Mouse (Mus musculus) liver, embryonic 15.5 days (tissue): ENCODE measurements around the gene Cd22. TPM values are rescaled to one million over a fixed set of nuclear protein-coding genes. Genes with fewer than 3 reads are reported as not detected.

Experiments used
- ATAC-seq: fragments of 200-750 bp; cut with Nextera tagmentation; 2 replicates; pipeline ENCODE4 v1.8.0; 2017; ENCODE audit warnings: moderate number of reproducible peaks, mild to moderate bottlenecking, moderate library complexity; ENCODE audit not compliant: insufficient read depth
- H3K27ac ChIP-seq: fragments of 300-500 bp; sonication (generic); replicated peaks from 2 replicates; pipeline ENCODE4 v1.5.1; 2015; ENCODE audit warnings: mild to moderate bottlenecking, inconsistent platforms
- H3K27me3 ChIP-seq: fragments of 300-500 bp; sonication (generic); 2 replicates; pipeline ENCODE4 v1.6.1; 2015; ENCODE audit warnings: mild to moderate bottlenecking, inconsistent platforms
- H3K36me3 ChIP-seq: fragments of 300-500 bp; sonication (generic); replicated peaks from 2 replicates; pipeline ENCODE4 v1.6.1; 2015; ENCODE audit warnings: moderate library complexity, mild to moderate bottlenecking, inconsistent platforms
- H3K4me1 ChIP-seq: fragments of 300-500 bp; sonication (generic); replicated peaks from 2 replicates; pipeline ENCODE4 v1.6.1; 2015; ENCODE audit warnings: inconsistent platforms
- H3K4me2 ChIP-seq: fragments of 300-500 bp; sonication (generic); 2 replicates; pipeline ENCODE4 v1.6.1; 2015; ENCODE audit warnings: moderate library complexity, mild to moderate bottlenecking, inconsistent platforms
- H3K4me3 ChIP-seq: fragments of 300-500 bp; sonication (generic); replicated peaks from 2 replicates; pipeline ENCODE4 v1.5.1; 2015; ENCODE audit warnings: mild to moderate bottlenecking, inconsistent platforms
- H3K9ac ChIP-seq: fragments of 300-500 bp; sonication (generic); 2 replicates; pipeline ENCODE4 v1.6.1; 2015; ENCODE audit warnings: moderate library complexity, mild to moderate bottlenecking, inconsistent platforms
- H3K9me3 ChIP-seq: fragments of 300-500 bp; sonication (generic); replicated peaks from 2 replicates; pipeline ENCODE4 v1.6.1; 2016; ENCODE audit warnings: inconsistent platforms
- WGBS: fragments of 180-500 bp; shearing (Covaris S2); methylation state at CpG from one replicate; pipeline ENCODE4 v1.1.7; 2015; ENCODE audit warnings: mixed read lengths; ENCODE audit not compliant: insufficient replicate concordance; 5-methylcytosine and 5-hydroxymethylcytosine counted together
- polyA plus RNA-seq: library from polyadenylated mRNA; unstranded; fragments of >200 nt; fragmentation: Nextera tagmentation; extraction: Ambion mirVana; gene quantifications from 2 replicates; pipeline ENCODE4 v1.2.1, GENCODE M21; 2015

The Cd22 gene
- polyA plus RNA-seq, 1 experiment from 2014 or later, result 0.81 TPM

GRCm38 (mm10) chr7:30820854-30821445, 59.2 kb downstream of the Cd22 start:
- Histone ChIP-seq H3K4me3 (no peak overlapping the region), H3K27ac (no peak overlapping the region), H3K4me2 (no peak overlapping the region), H3K4me1 (peaks cover 21% of the 10 kb centered on the region), H3K36me3 (no peaks in the 10 kb centered on the region), H3K9me3 (no peaks in the 10 kb centered on the region), H3K27me3 (no peaks in the 10 kb centered on the region), H3K9ac (no peak overlapping the region)
- ATAC-seq, result no peak
- WGBS, result 19% methylated on average over 7 of the region's 7 CpGs

- no peaks in the 10 kb centered on the region for H3K36me3 ChIP-seq
- no peak overlapping the region for H3K9ac ChIP-seq
- H3K4me1 ChIP-seq, result peaks cover 21% of the 10 kb centered on the region
- no peaks in the 10 kb centered on the region for H3K27me3 ChIP-seq
- 34% methylated on average over 6 of the region's 6 CpGs for WGBS
- peak overlapping the region; percentile 36; the same call in 1 of the 2 replicates for H3K4me2 ChIP-seq
- no peak overlapping the region for H3K27ac ChIP-seq
- no peak for ATAC-seq
- H3K4me3 ChIP-seq, result no peak overlapping the region
- no peaks in the 10 kb centered on the region for H3K9me3 ChIP-seq
Measured at GRCm38 (mm10) chr7:30820131-30820530, 60.0 kb downstream of the Cd22 start.

Other genes with a start within 250 kb of the Cd22 start
- gene Etv2, start 244.5 kb downstream of the Cd22 start, polyA plus RNA-seq, result not detected in 2 replicates
- 49.4 and 54.0 TPM in 2 replicates for gene Rbm42, start 230.0 kb downstream of the Cd22 start, polyA plus RNA-seq
- 31.5 and 36.9 TPM in 2 replicates for gene Haus5, start 215.3 kb downstream of the Cd22 start, polyA plus RNA-seq
- gene Pmis2, start 208.7 kb downstream of the Cd22 start, polyA plus RNA-seq, result not detected in 2 replicates
- gene 2200002J24Rik, start 181.4 kb downstream of the Cd22 start, polyA plus RNA-seq, result 0.48 and 0.99 TPM in 2 replicates
- 1.7 and 2.9 TPM in 2 replicates for gene Atp4a, start 168.1 kb downstream of the Cd22 start, polyA plus RNA-seq
- gene Tmem147, start 150.8 kb downstream of the Cd22 start, polyA plus RNA-seq, result 97.4 and 105 TPM in 2 replicates
- not detected in 2 replicates for gene Gapdhs, start 136.7 kb downstream of the Cd22 start, polyA plus RNA-seq
- 0.12 and 0.61 TPM in 2 replicates for gene Sbsn, start 128.9 kb downstream of the Cd22 start, polyA plus RNA-seq
- gene Dmkn, start 116.6 kb downstream of the Cd22 start, polyA plus RNA-seq, result 0.32 and 0.99 TPM in 2 replicates
- gene Krtdap, start 92.4 kb downstream of the Cd22 start, polyA plus RNA-seq, result 0.21 and 2.5 TPM in 2 replicates
- gene Ffar2, start 56.6 kb downstream of the Cd22 start, polyA plus RNA-seq, result 0.94 and 1.2 TPM in 2 replicates
- gene Ffar3, start 24.2 kb downstream of the Cd22 start, polyA plus RNA-seq, result not detected in 2 replicates
- gene Ffar1, start 18.8 kb downstream of the Cd22 start, polyA plus RNA-seq, result not detected in 2 replicates
- gene Mag, start 34.5 kb upstream of the Cd22 start, polyA plus RNA-seq, result 0.32 and 0.39 TPM in 2 replicates
- gene Hamp2, start 44.3 kb upstream of the Cd22 start, polyA plus RNA-seq, result not detected in 2 replicates
- gene Hamp, start 63.7 kb upstream of the Cd22 start, polyA plus RNA-seq, result 22.2 and 25.5 TPM in 2 replicates
- 12.4 TPM in 2 replicates for gene Usf2, start 76.5 kb upstream of the Cd22 start, polyA plus RNA-seq
- 28.1 and 31.2 TPM in 2 replicates for gene Lsr, start 93.1 kb upstream of the Cd22 start, polyA plus RNA-seq
- gene Fam187b, start 93.4 kb upstream of the Cd22 start, polyA plus RNA-seq, result 2.4 and 3.4 TPM in 2 replicates
- 19.8 and 22.4 TPM in 2 replicates for gene Fxyd5, start 162.1 kb upstream of the Cd22 start, polyA plus RNA-seq
- 0.17 and 0.26 TPM in 2 replicates for gene Fxyd7, start 171.1 kb upstream of the Cd22 start, polyA plus RNA-seq
- gene Fxyd1, start 176.9 kb upstream of the Cd22 start, polyA plus RNA-seq, result 88.6 and 99.1 TPM in 2 replicates
- 0.03 TPM in 1 of 2 replicates, not detected in the other for gene Lgi4, start 179.0 kb upstream of the Cd22 start, polyA plus RNA-seq
- 0.35 and 0.92 TPM in 2 replicates for gene Fxyd3, start 196.4 kb upstream of the Cd22 start, polyA plus RNA-seq
- gene Hpn, start 234.9 kb upstream of the Cd22 start, polyA plus RNA-seq, result 98.6 and 145 TPM in 2 replicates
- gene Scn1b, start 246.7 kb upstream of the Cd22 start, polyA plus RNA-seq, result 1.0 and 1.2 TPM in 2 replicates